Mouse (Mus musculus): ENCODE results near the gene D930048N14Rik. TPM values are rescaled to one million over a fixed set of nuclear protein-coding genes. Genes with fewer than 3 reads are reported as not detected.
"Not testable (repeated sequence)": the region's sequence is repeated elsewhere in the genome, so short reads cannot be mapped to it uniquely, and the experiment has no call there.

D930048N14Rik gene
- total RNA-seq, 2 experiments from 2014 or later = 0.50 to 0.68 TPM

- intact Hi-C loops (cut with DNase I) = no loop called here
- DNase-seq (ENCODE audit: low spot score) = no peak
These were observed 28.7 kb downstream of the D930048N14Rik start for GRCm38 (mm10) chr11:51679466-51679865.

GRCm38 (mm10) chr11:51681324-51681975 is 30.7 kb downstream of the D930048N14Rik start:
- peak; percentile 57 for DNase-seq (ENCODE audit: low spot score)
- intact Hi-C loops (cut with DNase I) = loop anchor here (1.0 to 10.0 kb wide), 4 partner anchors 34 to 397 kb away; partner anchors contain the start of gene Col23a1

DNA sequence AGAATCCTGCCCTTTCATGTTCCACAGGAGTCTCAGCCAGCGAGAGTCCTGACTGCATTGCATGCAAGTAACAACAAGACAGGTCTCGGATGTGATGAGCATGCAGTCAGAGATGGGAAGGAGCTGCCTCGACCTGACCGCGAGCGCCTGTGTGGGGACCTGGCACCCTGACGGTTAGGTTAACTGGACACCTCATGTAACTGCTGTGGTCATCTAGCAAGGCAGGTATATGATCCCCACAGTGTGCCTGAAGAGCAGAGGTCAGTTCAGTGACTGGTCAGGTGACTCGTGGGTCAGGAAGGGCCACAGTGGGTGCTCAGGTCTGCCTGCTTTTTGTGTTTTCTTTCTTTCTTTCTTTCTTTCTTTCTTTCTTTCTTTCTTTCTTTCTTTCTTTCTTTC is 31.2 kb downstream of the D930048N14Rik start:
- intact Hi-C loops (cut with DNase I) = loop anchor here (1.0 to 10.0 kb wide), 4 partner anchors 35 to 397 kb away; partner anchors contain the start of gene Col23a1
- DNase-seq (ENCODE audit: low spot score) = no peak

GRCm38 (mm10) chr11:51688330-51689328 is 37.9 kb downstream of the D930048N14Rik start, which contains the start of gene 0610009B22Rik:
Gene 0610009B22Rik, minus strand, starts transcription at chr11:51688874.
- DNase-seq (ENCODE audit: low spot score) = peak; percentile 100
- intact Hi-C loops (cut with DNase I) = loop anchor here (10.0 kb wide), 1 partner anchor 404 kb away; the partner anchor contains the start of gene Col23a1

DNA sequence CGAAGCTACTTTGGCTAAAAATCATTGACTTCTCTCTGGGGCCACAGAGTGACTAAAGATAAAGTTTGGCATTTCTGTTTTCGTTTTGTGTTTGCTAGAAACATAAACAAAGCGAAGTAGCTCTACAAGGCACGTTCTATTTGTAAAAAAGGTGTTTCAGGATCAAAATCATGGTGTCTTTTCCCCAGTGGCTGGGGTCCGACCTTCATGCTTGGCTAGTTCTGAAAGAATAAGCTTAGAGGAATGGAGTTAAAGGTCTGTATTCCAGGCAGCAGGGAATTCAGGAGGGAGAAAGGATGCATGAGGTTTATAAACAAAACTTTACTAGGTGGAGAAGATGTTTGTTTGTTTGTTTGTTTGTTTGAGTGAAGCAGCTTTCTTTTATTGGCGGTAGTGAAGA is 38.6 kb downstream of the D930048N14Rik start:
- no peak for DNase-seq (ENCODE audit: low spot score)
- intact Hi-C loops (cut with DNase I) = loop anchor here (10.0 kb wide), 1 partner anchor 405 kb away; the partner anchor contains the start of gene Col23a1

- intact Hi-C loops (cut with DNase I); DNase-seq (ENCODE audit: low spot score): not testable (repeated sequence)
These were observed 39.8 kb downstream of the D930048N14Rik start for GRCm38 (mm10) chr11:51690597-51690996.

- no peak for DNase-seq (ENCODE audit: low spot score)
- intact Hi-C loops (cut with DNase I) = no loop called here
These were observed 44.2 kb downstream of the D930048N14Rik start for GRCm38 (mm10) chr11:51694984-51695383.

DNA sequence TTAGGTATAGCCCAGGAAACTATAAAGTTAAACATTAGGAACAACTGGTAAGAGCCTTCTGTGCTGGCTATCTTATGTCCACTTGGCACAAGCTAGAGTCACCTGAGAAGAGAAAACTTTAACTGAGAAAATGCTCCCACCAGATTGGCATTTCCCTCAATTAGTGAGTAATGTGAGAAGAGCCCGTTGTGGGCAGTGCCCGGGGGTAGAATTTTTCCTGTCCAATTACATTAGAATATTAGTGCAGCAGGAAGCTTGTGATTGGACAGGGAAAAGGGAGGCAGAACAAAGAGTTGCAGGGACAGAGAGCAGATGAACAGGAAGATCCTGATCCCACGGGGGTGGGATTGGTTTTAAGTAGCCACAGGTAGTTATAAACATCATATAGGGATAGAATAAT is 52.1 kb downstream of the D930048N14Rik start:
- DNase-seq (ENCODE audit: low spot score) = no peak
- intact Hi-C loops (cut with DNase I) = no loop called here

DNA sequence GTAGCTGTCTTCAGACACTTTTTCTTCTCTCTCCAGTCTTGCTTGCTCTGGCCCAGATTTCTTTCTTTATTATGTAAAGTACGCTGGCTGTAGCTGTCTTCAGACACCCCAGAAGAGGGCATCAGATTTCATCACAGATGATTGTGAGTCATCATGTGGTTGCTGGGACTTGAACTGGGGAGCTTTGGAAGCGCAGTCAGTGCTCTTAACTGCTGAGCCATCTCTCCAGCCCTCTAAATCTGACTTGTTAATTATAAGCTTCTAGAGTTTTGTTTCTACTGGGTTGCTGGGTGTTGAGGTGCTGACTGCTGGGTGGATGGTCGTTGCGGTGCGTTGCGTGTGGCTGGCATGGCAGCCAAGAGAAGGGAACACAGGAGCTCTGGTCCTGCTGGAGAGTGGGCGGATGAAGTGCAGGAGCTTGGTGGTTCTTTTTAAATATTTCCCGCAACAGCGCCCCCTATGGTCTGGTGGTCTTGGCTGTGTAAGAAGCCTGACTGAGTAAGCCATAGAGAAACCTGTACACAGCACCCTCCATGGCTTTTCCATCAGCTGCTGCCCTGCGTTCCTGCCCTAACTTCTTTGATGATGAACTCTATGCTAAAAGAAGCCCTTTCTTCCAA is 52.7 kb downstream of the D930048N14Rik start:
- no peak for DNase-seq (ENCODE audit: low spot score)
- intact Hi-C loops (cut with DNase I) = no loop called here

- intact Hi-C loops (cut with DNase I) = no loop called here
- no peak for DNase-seq (ENCODE audit: low spot score)
These were observed 55.7 kb downstream of the D930048N14Rik start for GRCm38 (mm10) chr11:51706451-51706850.

DNA sequence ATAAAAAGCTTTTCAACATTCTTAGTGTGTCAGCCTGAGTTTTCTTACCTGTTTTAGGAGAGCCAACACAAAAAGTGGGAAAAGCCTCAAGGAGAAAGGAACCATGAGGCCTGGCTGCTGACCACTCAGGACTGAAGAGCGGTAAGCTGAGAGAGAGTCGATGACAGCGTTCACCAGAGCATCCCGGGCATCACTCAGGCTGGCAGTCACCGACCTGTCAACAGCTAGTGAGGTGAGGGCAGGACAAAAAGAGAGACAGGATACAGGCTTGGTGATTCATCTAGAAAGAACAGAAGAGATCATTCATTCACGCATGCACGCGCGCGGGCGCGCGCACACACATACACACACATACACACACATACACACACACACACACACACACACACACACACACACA is 56.3 kb downstream of the D930048N14Rik start:
- no peak for DNase-seq (ENCODE audit: low spot score)
- intact Hi-C loops (cut with DNase I) = no loop called here

Other genes starting within 250 kb of the D930048N14Rik start
- 10 to 100 TPM; 10.6 to 11.2 TPM for gene Phykpl, start 66.2 kb upstream of the D930048N14Rik start, total RNA-seq (2021)
- gene Hnrnpab, start 44.1 kb upstream of the D930048N14Rik start, total RNA-seq (2021) = 100 to 1,000 TPM; 134 to 142 TPM
- gene Nhp2, start 31.2 kb upstream of the D930048N14Rik start, total RNA-seq (2021) = 10 to 100 TPM; 17.6 to 17.9 TPM
- gene Rmnd5b, start 15.1 kb upstream of the D930048N14Rik start, total RNA-seq (2021) = 10 to 100 TPM; 14.1 to 17.2 TPM
- 10 to 100 TPM; 11.6 to 16.1 TPM for gene N4bp3, start 112 bp upstream of the D930048N14Rik start, total RNA-seq (2021)
- gene 0610009B22Rik, start 37.9 kb downstream of the D930048N14Rik start, total RNA-seq (2021) = 10 to 100 TPM; 35.1 to 36.7 TPM
- gene Sec24a, start 112.7 kb downstream of the D930048N14Rik start, total RNA-seq (2021) = 10 to 100 TPM; 16.3 to 16.7 TPM
- 100 to 1,000 TPM; 128 to 129 TPM for gene Sar1b, start 112.7 kb downstream of the D930048N14Rik start, total RNA-seq (2021)
- gene Jade2, start 206.7 kb downstream of the D930048N14Rik start, total RNA-seq (2021) = 1 to 10 TPM; 6.5 to 8.8 TPM

Measured in heart, postnatal 25 days (tissue).